Mouse (Mus musculus) erythroblast, embryonic 14.5 days (primary cell): Measurements from ENCODE around the gene Sec23ip.

Experiments used
- GATA1 ChIP-seq: IDR thresholded peaks from 2 replicates; pipeline ENCODE4 v1.6.1; 2012; ENCODE audit warnings: low read length, inconsistent platforms, mixed read lengths
- TAL1 ChIP-seq: IDR thresholded peaks from 3 replicates; pipeline ENCODE4 v1.6.1; 2012; ENCODE audit warnings: low read length, inconsistent platforms, mixed read lengths

GRCm38 (mm10) chr7:128725189-128725588 lies 19.6 kb upstream of the Sec23ip start:
- TF ChIP-seq TAL1, result no peak
- TF ChIP-seq GATA1, result no peak
